Mouse (Mus musculus): ENCODE measurements around the gene Gp1bb. TPM values are rescaled to one million over a fixed set of nuclear protein-coding genes. Genes with fewer than 3 reads are reported as not detected.

The Gp1bb gene
- polyA plus RNA-seq (2015; fragmentation: Nextera tagmentation; extraction: Ambion mirVana): 10.0 and 11.1 TPM in 2 replicates

DNA sequence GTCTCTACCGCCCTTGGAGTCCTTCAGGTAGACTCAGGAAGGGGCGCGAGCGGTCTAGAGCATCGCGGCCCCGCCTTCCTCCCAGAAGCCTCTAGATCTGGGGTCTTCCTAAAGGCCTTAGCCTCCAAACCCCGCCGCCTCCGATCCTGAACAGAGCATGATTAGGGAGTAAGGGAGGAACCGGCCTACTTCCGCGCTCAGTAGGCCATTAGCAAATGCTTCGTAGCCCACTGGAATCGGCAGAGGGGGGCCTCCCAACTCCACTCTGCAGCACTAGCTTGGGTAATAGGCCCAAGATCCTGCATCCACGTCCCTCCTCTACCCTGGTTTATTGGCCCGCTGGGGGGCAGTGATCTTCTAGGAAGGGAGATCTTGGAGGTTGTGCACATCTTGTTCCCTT lies at the start of gene Gp1bb:
Gp1bb (minus strand) TSS at position 385 of the 400 bp plus-strand sequence.

DNA sequence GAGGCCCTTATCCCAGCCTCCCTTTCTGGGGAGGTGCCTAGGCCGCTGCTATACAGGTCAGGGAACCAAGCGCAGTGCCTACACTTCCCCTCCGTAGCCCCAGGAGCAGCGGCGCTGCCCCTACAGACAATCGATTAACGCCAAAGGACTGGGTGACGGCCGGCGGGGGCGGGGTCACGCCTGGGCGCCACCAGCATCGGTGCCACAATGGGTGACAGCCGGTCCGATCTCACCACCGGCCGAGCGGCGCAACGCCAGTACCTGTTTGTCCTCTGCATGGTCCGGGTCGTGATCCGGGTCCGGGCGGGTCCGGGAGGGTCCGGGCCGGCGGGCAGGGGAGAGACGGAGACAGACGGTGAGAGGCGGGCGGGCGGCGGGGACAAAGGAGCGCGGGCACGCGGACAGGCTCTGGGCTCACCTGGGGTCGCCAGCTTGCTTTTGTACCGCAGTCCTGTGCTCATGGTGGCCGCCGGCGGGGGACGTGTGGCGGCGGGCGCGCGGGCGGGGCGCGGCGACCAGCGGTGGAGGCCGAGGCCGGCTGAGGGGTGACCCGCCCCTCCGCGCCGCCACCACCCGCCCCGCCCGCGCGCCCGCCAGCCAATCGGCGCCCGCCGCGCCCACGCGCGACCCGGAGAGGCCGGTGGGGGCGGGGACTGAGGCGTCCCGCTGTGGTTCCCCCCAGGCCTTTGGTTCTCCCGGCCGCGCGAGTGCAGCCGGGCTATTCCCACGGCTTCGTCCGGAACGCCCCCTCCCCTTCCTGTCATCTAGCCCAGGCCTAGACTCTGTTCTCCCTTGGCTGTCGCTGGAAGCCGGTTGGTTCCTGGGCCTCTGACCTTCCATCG lies 7.4 kb upstream of the Gp1bb start, which contains the start of gene Sept5:
Sept5 (minus strand) TSS at position 565 of the 842 bp plus-strand sequence.

DNA sequence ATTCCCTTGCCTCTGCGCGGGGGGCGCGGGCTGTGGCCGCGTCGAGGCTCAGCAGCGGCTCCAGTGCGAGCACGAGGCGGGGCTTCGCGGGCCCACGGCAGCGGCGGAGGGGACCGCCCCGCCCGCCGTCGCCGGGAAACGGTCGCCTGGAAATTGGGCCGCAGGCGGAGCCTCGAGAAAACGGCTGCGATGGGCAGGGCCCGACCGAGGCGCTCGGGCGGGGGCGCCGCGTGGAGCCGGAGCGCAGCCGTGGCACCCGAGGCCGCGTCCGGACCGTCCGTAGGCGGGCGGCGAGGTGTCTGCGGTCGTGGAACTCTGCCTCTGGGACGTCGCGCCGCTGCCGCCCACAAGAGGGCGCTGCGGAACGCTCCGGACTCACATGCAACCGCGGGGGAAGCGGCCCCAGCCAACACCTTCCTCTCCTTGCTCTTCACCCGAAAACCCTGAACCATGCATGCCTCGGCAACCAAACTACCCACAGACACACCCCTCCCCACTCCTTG lies 4.2 kb upstream of the Gp1bb start, which contains the start of gene Gm49601:
Gm49601 (minus strand) TSS at position 52 of the 503 bp plus-strand sequence.

DNA sequence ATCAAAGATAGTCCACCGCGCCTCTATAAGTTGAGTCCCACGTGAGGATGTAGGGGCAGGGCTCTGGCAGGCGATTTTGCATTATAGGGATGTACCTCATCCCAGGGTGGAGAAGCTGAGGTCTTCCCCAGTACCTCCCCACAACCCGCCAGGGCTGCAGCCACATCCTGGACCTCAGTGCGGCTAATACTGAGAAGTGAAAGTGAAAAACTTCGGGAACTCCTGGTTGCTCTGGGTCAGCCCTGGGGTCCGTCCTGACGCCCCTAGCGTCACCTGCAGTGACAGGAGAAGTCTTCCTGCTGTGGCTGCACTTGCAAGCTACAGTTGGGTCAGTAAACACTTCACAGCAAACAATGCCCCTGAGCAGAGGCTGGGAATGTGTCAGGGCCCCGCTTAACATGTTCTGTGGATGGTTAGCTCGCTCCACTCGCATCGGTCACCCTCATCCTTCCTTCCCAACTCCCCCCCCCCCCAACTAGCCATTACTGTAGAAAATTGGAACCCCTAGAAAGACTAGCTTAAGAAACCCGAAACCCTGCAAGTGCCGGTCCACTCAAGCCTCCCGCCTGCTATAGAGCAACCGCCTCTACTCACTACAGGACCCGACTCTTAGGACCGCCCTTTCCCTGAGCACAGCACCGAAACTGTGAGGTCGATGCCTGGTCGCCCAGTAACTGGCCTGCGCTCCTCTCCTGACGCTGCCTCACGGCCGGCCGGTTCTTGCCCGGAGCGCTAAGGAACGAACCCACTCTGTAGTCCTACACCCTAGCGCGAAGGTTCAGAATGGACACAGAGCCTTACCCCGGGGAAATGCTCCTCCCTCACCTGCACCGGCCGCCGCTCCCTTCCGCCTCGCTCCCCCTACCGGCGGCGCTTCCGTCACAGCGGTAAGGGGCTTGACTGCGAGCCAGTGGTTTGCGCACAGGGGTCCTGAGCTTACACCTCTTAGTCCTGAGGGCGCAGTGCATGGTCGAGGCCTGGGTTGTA lies 32.1 kb downstream of the Gp1bb start, which contains the start of gene Tbx1:
Tbx1 (minus strand) TSS at position 868 of the 987 bp plus-strand sequence.

Other genes with a start within 250 kb of the Gp1bb start
- 36.3 and 36.8 TPM in 2 replicates for gene Txnrd2, start 196.0 kb downstream of the Gp1bb start, polyA plus RNA-seq (2015; fragmentation: Nextera tagmentation; extraction: Ambion mirVana)
- gene Comt, start 195.6 kb downstream of the Gp1bb start, polyA plus RNA-seq (2015; fragmentation: Nextera tagmentation; extraction: Ambion mirVana): 116 and 122 TPM in 2 replicates
- gene Gnb1l, start 123.7 kb downstream of the Gp1bb start, polyA plus RNA-seq (2015; fragmentation: Nextera tagmentation; extraction: Ambion mirVana): 14.0 and 17.3 TPM in 2 replicates
- 2.0 and 2.7 TPM in 2 replicates for gene Rtl10, start 123.5 kb downstream of the Gp1bb start, polyA plus RNA-seq (2015; fragmentation: Nextera tagmentation; extraction: Ambion mirVana)
- gene Tbx1, start 31.7 kb downstream of the Gp1bb start, polyA plus RNA-seq (2015; fragmentation: Nextera tagmentation; extraction: Ambion mirVana): 2.9 and 3.3 TPM in 2 replicates
- 9.6 and 12.3 TPM in 2 replicates for gene Gm49601, start 4.0 kb upstream of the Gp1bb start, polyA plus RNA-seq (2015; fragmentation: Nextera tagmentation; extraction: Ambion mirVana)
- 172 and 207 TPM in 2 replicates for gene Sept5, start 7.6 kb upstream of the Gp1bb start, polyA plus RNA-seq (2015; fragmentation: Nextera tagmentation; extraction: Ambion mirVana)
- 126 and 157 TPM in 2 replicates for gene Cldn5, start 154.4 kb upstream of the Gp1bb start, polyA plus RNA-seq (2015; fragmentation: Nextera tagmentation; extraction: Ambion mirVana)
- 101 and 103 TPM in 2 replicates for gene Ufd1, start 189.4 kb upstream of the Gp1bb start, polyA plus RNA-seq (2015; fragmentation: Nextera tagmentation; extraction: Ambion mirVana)
- 4.0 and 4.2 TPM in 2 replicates for gene Cdc45, start 189.6 kb upstream of the Gp1bb start, polyA plus RNA-seq (2015; fragmentation: Nextera tagmentation; extraction: Ambion mirVana)
- gene 2510002D24Rik, start 214.2 kb upstream of the Gp1bb start, polyA plus RNA-seq (2015; fragmentation: Nextera tagmentation; extraction: Ambion mirVana): 47.7 and 57.4 TPM in 2 replicates
- gene Gm28539, start 214.2 kb upstream of the Gp1bb start, polyA plus RNA-seq (2015; fragmentation: Nextera tagmentation; extraction: Ambion mirVana): not detected in 2 replicates

All from neural tube, postnatal 0 days (tissue).